Mouse (Mus musculus) adrenal gland, postnatal 10 days (tissue): ENCODE results near the gene Ttc7b. TPM values are rescaled to one million over a fixed set of nuclear protein-coding genes. Genes with fewer than 3 reads are reported as not detected.
A peak's percentile ranks its signal among the peaks of the same experiment; 100 is the strongest.

Source experiments
- DNase-seq: peaks from one replicate; pipeline ENCODE4 v3.0.0; 2021; ENCODE audit warnings: mixed read lengths
- total RNA-seq, 2 experiments: library from RNA; stranded (reverse); gene quantifications; 2 replicates each; pipeline ENCODE4 v1.2.3; 2021

Gene Ttc7b
- total RNA-seq, 2 experiments from 2014 or later, result 63.4 to 85.3 TPM

DNA sequence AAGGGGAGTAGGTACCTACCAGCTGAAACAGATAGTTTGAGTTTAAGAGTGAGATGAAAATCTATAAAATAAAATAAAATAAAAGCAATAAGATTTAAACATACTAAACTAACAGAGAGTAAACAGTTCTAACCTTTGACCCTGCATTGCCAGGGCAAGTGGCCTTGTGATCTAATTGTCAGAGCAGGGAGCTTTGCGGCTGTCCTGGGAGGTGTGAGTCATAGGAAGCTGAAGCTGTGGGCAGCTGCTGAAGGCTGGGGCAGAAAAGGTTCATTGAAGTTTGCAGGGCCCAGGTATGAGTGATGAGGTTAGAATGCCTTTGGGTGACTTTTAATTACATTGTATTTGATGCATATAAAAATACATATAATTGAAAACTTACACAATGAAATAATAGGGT is 5.3 kb upstream of the Ttc7b start:
- no peak for DNase-seq

GRCm38 (mm10) chr12:100520077-100520793 is 391 bp downstream of the Ttc7b start:
- peak; percentile 77 for DNase-seq

GRCm38 (mm10) chr12:100519684-100520076 is 946 bp downstream of the Ttc7b start:
- peak; percentile 50 for DNase-seq

- DNase-seq, result no peak
Measured at GRCm38 (mm10) chr12:100517371-100517770, 3.3 kb downstream of the Ttc7b start.

GRCm38 (mm10) chr12:100516161-100516838 is 4.3 kb downstream of the Ttc7b start:
- no peak for DNase-seq

DNA sequence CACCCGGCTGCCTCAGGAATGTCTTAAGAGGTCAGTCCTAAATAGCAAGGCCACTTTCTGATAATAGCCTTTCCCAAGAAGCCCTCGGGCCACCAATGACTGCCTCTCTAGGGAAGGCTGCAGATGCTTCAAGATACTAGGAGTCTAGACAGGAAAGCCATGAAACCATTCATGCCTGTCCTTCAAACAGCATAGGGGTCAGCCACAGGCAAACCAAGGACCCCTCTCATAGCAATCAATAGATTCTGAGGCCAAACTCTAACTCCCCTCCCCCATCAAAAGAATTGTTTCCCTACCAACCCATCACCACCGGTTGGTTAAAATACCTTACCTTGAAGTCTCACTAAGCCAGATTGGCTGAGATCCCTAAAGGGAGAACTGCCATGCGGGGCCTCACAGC is 5.1 kb downstream of the Ttc7b start:
- no peak for DNase-seq

- no peak for DNase-seq
Measured at GRCm38 (mm10) chr12:100514611-100515010, 6.0 kb downstream of the Ttc7b start.

DNA sequence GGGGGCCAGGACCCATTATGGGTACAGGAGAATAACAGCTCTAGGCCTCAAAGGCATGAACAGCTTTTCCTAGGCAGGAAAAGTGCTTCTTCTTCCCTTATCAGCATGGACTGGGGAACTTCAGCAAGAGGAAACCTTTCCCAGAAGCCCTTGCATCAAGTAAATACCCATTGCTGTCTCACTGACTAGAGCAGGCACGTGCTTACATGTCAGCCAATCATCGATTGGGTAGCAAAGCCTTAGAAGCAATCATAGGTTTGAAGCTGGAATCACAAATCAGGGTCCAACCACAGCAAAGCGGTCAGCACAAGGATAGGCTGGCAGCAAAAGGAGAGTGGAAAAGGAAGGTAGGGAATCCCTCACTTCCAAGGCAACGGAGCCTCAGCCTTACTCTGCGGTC is 7.5 kb downstream of the Ttc7b start:
- no peak for DNase-seq

- DNase-seq, result peak; percentile 47
Measured at GRCm38 (mm10) chr12:100512641-100513040, 8.0 kb downstream of the Ttc7b start.

- DNase-seq, result no peak
Measured at GRCm38 (mm10) chr12:100509615-100510282, 10.9 kb downstream of the Ttc7b start.

DNA sequence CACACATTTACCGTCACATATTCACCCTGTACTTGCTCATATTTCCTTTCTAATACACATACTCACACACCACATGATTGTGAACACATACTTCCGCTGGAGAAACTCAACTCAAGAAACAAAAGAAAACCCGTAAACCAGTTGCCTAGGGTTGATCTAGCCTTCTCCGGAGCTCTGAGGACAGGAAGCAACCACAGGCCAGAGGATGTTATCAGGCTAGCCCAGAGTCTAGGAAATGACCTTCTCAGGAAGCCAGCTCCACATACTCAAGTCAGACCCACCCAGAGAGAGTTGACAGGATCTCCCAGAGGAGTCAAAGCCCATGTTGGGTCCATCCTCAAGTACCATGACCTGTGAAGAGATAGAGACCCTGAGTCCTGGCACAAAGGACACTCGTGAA is 12.0 kb downstream of the Ttc7b start:
- DNase-seq, result no peak

DNA sequence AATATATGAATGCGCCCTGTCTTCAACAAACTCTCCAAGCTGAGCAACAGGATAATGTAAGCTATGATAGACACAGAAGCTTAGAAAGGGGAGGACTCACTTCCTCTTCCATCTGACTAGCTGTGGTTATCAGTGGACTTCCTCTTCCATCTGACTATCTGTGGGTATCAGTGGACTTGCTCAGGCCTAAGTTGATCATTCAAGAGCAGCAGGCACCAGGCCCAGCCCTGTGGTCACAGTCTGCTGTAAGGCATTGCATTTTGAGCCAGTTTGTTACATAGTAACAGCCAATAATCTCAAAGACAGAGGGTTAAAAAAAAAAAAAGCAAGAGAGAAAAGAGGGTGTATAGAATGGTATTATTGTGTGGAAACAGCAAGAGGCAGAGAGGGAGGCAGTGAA is 15.1 kb downstream of the Ttc7b start:
- DNase-seq, result no peak

DNA sequence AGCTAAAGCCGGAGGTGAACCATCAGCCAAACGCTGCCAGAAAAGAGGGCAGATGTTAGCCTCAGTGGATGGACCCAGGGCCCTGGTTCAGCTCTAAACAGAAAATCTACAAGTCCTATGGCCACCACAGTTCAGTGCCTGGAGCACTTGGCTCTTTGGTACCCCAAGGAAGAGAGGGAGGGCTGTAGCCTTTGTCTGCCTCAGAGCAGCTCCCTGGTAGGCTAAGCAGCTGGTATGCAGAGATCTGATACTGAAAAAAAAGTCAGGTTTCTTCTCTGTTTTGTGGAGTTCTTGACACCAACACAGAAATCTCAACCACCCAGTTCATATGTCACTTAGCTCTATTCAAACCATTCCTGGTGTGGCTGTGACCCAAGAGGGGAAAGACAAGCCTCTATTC is 16.0 kb downstream of the Ttc7b start:
- DNase-seq, result no peak

GRCm38 (mm10) chr12:100503659-100504058 is 17.0 kb downstream of the Ttc7b start:
- no peak for DNase-seq

DNA sequence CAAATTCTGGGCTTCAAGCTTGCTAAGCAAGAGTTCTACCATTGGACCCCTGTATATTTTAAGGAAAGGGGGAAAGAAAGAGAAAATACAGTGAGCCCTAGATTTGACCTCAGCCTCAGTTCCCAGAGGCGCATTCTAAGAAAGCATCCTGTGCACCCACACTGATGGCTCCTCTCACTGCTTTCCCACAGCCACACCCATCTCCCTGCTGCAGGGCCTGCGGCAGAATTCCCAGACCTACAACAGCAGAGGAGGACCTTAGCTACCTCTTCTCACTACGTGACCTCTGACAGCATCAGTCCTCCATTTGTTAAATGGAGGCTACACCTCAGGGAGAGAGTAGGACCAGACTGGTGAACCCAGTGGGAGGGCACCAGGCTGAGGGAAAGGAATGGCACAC is 18.1 kb downstream of the Ttc7b start:
- no peak for DNase-seq

GRCm38 (mm10) chr12:100501261-100501660 is 19.4 kb downstream of the Ttc7b start:
- DNase-seq, result no peak

DNA sequence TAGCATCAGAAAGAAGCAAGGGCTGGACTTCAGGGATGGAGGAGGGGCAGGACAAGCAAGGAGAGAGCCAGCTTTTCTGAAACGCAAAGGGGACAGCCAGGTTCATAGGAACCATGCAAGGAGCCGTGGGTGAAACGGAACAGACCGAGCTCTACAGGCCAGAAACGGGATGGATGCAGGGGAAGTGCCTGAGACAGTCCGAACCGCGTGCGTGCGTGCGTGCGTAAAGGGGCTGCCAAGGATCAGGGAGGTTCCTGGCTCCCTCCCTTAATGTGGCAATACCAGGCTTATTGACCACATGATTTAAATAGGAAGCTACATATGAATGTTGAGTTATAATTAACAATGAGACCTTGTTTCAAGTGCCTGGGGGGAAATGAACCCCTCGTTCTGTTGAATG is 21.2 kb downstream of the Ttc7b start:
- no peak for DNase-seq

GRCm38 (mm10) chr12:100498006-100498405 is 22.6 kb downstream of the Ttc7b start:
- DNase-seq, result no peak

DNA sequence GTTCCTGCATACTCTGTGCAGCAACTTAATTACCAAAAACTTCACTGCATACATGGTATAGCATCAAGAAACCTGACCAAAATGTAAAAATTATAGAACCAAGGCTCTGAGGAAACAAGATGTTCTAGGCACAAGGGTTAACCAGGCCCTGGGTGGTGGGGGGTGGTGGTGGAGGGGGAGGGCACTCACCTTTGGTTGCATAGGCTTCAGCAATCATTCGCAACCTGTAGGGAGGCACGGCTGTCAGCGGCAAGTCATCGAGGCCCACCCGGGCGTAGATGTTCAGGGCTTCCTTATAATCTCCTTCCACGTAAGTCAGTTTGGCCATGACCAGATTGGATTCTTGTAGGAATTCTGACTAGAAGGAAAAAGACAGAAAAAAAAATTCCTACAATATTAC is 25.5 kb downstream of the Ttc7b start:
- no peak for DNase-seq

- no peak for DNase-seq
Measured at GRCm38 (mm10) chr12:100493211-100493610, 27.4 kb downstream of the Ttc7b start.

DNA sequence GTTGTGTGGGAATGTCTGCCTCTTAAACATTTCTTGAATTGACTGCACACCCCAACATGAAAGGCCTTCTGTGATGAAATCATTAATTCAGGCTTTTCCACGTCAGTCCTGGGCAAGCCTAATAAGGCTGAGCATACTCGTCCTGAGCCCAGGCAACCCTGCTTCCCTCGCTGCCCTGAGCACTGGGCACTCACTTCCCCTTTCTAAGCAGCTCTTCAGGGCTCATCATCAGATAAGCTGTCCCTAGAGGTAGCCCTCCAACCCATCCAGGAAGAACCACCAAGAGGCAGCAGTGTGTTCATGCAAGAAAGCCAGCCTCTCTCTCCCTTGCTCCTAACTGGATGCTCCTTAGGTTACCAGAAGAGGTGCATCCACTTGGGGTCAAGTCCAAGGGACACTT is 27.9 kb downstream of the Ttc7b start:
- DNase-seq, result no peak

GRCm38 (mm10) chr12:100491967-100492611 is 28.5 kb downstream of the Ttc7b start:
- DNase-seq, result no peak

DNA sequence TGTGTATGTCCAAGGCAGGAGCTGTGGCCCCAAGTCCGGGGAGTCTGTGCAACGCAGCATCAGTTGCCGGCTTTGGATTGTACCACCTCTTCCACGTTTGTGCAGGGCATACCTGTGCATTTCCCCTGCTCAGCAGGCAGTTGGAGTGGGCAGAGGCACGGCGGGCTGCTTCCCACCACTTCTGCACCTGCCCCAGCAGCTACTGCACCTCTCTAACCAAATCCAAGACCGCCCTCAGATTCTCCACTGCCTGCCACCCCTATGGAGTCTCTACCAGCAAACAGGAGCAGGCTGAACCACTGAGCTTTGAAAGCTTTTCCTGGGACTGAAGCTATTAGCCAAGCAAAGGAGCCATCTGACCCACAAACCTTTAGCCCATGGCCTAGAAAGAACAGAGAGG is 30.8 kb downstream of the Ttc7b start:
- DNase-seq, result no peak
